Mouse (Mus musculus) heart, adult 2 months (tissue): ENCODE measurements at regions not wholly inside any gene's neighbourhood (a gene's known extent, or its start where the extent isn't known, plus 50 kb on each side); places are given as distances from the start of the nearest gene placed in this dataset.

Source experiments
- CTCF ChIP-seq: fragments of 200-600 bp; IDR thresholded peaks from 2 replicates; pipeline ENCODE4 v1.8.1; 2022; ENCODE audit warnings: antibody characterized with exemption, mild to moderate bottlenecking, moderate library complexity
- EP300 ChIP-seq: fragments of 200-500 bp; IDR thresholded peaks from 2 replicates; pipeline ENCODE4 v1.6.1; 2011; ENCODE audit warnings: low read depth, low read length, control low read depth; ENCODE audit not compliant: insufficient read depth
- POLR2A ChIP-seq: fragments of 200-500 bp; IDR thresholded peaks from 2 replicates; pipeline ENCODE4 v1.6.1; 2011; ENCODE audit warnings: mild to moderate bottlenecking, low read depth, low read length, control low read depth; ENCODE audit not compliant: insufficient read depth

GRCm38 (mm10) chr4:105315095-105315494, 157.9 kb downstream of the Plpp3 start:
- TF ChIP-seq CTCF (0 out of 2 replicates have a peak, but pooled peaks have one; percentile 16), POLR2A (peak; percentile 27; the same call in 1 of the 2 replicates), EP300 (no peak)
